Mouse (Mus musculus) C2C12 (cell line): ENCODE results near the gene Ttl.

Experiments
- CTCF ChIP-seq: IDR thresholded peaks from one replicate; pipeline ENCODE4 v1.5.1; 2011; ENCODE audit not compliant: control insufficient read depth, insufficient read depth, insufficient read length
- MAX ChIP-seq: IDR thresholded peaks from one replicate; pipeline ENCODE4 v1.6.1; 2011; ENCODE audit warnings: mild to moderate bottlenecking, control low read depth
- USF1 ChIP-seq: IDR thresholded peaks from one replicate; pipeline ENCODE4 v1.6.1; 2011; ENCODE audit warnings: low read depth, mild to moderate bottlenecking, control low read depth, moderate library complexity

DNA sequence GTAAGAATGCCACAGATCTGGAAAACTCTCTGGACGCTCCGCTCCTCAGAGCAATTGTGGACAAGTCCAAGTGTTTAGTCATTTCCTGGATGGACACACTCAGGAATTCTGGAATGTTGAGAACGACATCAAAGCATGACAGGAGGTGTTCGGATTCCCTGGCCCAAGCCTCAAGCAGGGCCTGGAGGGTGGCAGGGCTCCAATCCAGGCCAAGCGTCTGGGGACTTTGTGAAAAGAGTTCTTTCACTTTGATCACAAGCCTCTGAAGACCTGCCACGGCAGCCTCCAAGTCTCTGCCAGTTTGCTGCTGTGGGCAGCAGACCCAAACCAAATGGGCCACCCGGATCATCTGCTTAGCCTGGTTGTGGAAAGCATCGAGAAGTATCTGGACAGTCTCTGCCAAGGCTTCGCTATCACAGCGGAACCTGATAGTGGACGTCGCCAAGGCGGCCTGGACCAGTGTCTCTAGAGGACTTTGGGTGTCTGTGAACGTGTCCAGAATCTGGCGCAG lies 27.3 kb upstream of the Ttl start:
- no peak for TF ChIP-seq CTCF
- no peak for TF ChIP-seq MAX
- TF ChIP-seq USF1: no peak
